Mouse (Mus musculus): ENCODE results near the gene Mrap. TPM values are rescaled to one million over a fixed set of nuclear protein-coding genes. Genes with fewer than 3 reads are reported as not detected.

The Mrap gene
- polyA plus RNA-seq, 1 experiment from 2014 or later = not detected

GRCm38 (mm10) chr16:90794708-90795107, 56.7 kb downstream of the Mrap start:
- Histone ChIP-seq H3K9me3 (ENCODE audit: control insufficient read depth, low read length) (no peaks in the 10 kb centered on the region), H3K27me3 (ENCODE audit: control insufficient read depth, insufficient read depth, low read length) (no peaks in the 10 kb centered on the region), H3K9ac (ENCODE audit: low read depth, low read length) (no peak overlapping the region; the same call in 1 of the 2 replicates), H3K4me1 (ENCODE audit: control insufficient read depth, insufficient read depth, low read length) (no peaks in the 10 kb centered on the region), H3K36me3 (ENCODE audit: control insufficient read depth, insufficient read depth, low read length) (peaks cover 70% of the 10 kb centered on the region), H3K27ac (ENCODE audit: low read depth, low read length) (no peak overlapping the region), H3K4me2 (replicated peaks; ENCODE audit: low read depth, low read length) (no peak overlapping the region), H3K4me3 (ENCODE audit: low read length) (no peak overlapping the region)
- no peak for ATAC-seq (ENCODE audit: low FRiP score, low TSS enrichment)

GRCm38 (mm10) chr16:90798446-90798845, 60.4 kb downstream of the Mrap start:
- WGBS = 85% methylated on average over 8 of the region's 8 CpGs
- Histone ChIP-seq H3K4me3 (ENCODE audit: low read length) (no peak overlapping the region), H3K27ac (ENCODE audit: low read depth, low read length) (no peak overlapping the region), H3K36me3 (ENCODE audit: control insufficient read depth, insufficient read depth, low read length) (peaks cover 52% of the 10 kb centered on the region), H3K4me2 (replicated peaks; ENCODE audit: low read depth, low read length) (no peak overlapping the region), H3K9me3 (ENCODE audit: control insufficient read depth, low read length) (no peaks in the 10 kb centered on the region), H3K27me3 (ENCODE audit: control insufficient read depth, insufficient read depth, low read length) (no peaks in the 10 kb centered on the region), H3K4me1 (ENCODE audit: control insufficient read depth, insufficient read depth, low read length) (no peaks in the 10 kb centered on the region), H3K9ac (ENCODE audit: low read depth, low read length) (no peak overlapping the region)
- ATAC-seq (ENCODE audit: low FRiP score, low TSS enrichment) = no peak

DNA sequence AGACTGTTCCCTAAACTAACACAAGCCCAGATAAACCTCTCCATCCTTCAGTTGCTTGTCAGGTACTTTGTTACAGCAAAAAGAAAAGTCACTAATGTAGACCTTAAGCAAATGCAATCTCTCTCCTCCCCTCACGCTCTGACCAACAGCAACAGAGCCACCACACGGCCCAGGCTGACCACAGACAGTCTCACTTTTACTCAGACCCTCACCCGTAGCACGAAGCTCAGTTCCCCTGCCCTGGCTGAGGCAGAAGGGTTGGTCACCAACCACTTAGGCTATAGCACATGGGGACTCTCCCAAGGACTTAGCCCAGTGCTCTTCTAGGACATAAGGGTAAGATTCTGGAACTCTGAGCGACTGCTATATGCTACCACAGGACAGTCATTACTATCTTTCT, 60.8 kb downstream of the Mrap start:
- no peaks in the 10 kb centered on the region for H3K27me3 ChIP-seq (ENCODE audit: control insufficient read depth, insufficient read depth, low read length)
- H3K4me2 ChIP-seq (replicated peaks; ENCODE audit: low read depth, low read length) = no peak overlapping the region
- 90% methylated on average over 5 of the region's 5 CpGs for WGBS
- H3K9ac ChIP-seq (ENCODE audit: low read depth, low read length) = no peak overlapping the region
- ATAC-seq (ENCODE audit: low FRiP score, low TSS enrichment) = no peak
- no peaks in the 10 kb centered on the region for H3K9me3 ChIP-seq (ENCODE audit: control insufficient read depth, low read length)
- H3K4me1 ChIP-seq (ENCODE audit: control insufficient read depth, insufficient read depth, low read length) = no peaks in the 10 kb centered on the region
- H3K27ac ChIP-seq (ENCODE audit: low read depth, low read length) = no peak overlapping the region
- no peak overlapping the region for H3K4me3 ChIP-seq (ENCODE audit: low read length)
- H3K36me3 ChIP-seq (ENCODE audit: control insufficient read depth, insufficient read depth, low read length) = peaks cover 52% of the 10 kb centered on the region

Other genes with a start within 250 kb of the Mrap start
- 72.5 and 93.7 TPM in 2 replicates for gene Mis18a, start 10.8 kb upstream of the Mrap start, polyA plus RNA-seq (2014; fragmentation: Nextera tagmentation; extraction: Ambion mirVana)
- 10.5 and 13.5 TPM in 2 replicates for gene Urb1, start 72.2 kb downstream of the Mrap start, polyA plus RNA-seq (2014; fragmentation: Nextera tagmentation; extraction: Ambion mirVana)
- 0.20 and 0.51 TPM in 2 replicates for gene Eva1c, start 88.5 kb downstream of the Mrap start, polyA plus RNA-seq (2014; fragmentation: Nextera tagmentation; extraction: Ambion mirVana)
- 47.7 and 50.7 TPM in 2 replicates for gene Cfap298, start 196.9 kb downstream of the Mrap start, polyA plus RNA-seq (2014; fragmentation: Nextera tagmentation; extraction: Ambion mirVana)